Comparison of ENCODE assay signal across 9 mouse cellular contexts in genomic region chr6:72677079-72677478, GRCm38 (mm10).
DNase-seq lines count a peak whose midpoint lies in the region; ATAC-seq and TF ChIP-seq lines count a peak whose summit lies in the region.
"Had no signal": no experiment of that assay in that cellular context is flagged by ENCODE, and none has a peak within 500 bp of the region (broad histone marks: within the 10 kb centered on the region; RNA-seq: fewer than 3 reads in every experiment).

No protein-coding gene starts in this region.

- TF ChIP-seq CTCF in lung, embryonic 14.5 days (IDR thresholded peaks at IDR 0.05; ENCODE audit: low read depth): no peak

- no peaks in the 10 kb centered on the region for H3K36me3 ChIP-seq in lung, embryonic 14.5 days (ENCODE audit: insufficient read depth)
- no peaks in the 10 kb centered on the region for H3K36me3 ChIP-seq in forebrain, embryonic 14.5 days (ENCODE audit: control insufficient read depth, insufficient read depth, low read length)
- H3K36me3 ChIP-seq in limb, embryonic 14.5 days (ENCODE audit: control insufficient read depth, insufficient read depth, low read length): no peaks in the 10 kb centered on the region
- no peaks in the 10 kb centered on the region for H3K36me3 ChIP-seq in stomach, embryonic 16.5 days (ENCODE audit: control insufficient read depth, insufficient read depth, low read length)

- DNase-seq in lung, embryonic 14.5 days: peak; percentile 80
- DNase-seq in lung, postnatal 25 days (ENCODE audit: low spot score): no peak
- no peak for DNase-seq in forebrain, embryonic 14.5 days (ENCODE audit: low spot score)
- peak; percentile 64 for DNase-seq in limb, embryonic 14.5 days (ENCODE audit: low spot score)
- DNase-seq in left cerebral cortex, postnatal 36 days (ENCODE audit: low spot score in 2 of 2): no peak
- DNase-seq in kidney, adult 11 months: no peak
- DNase-seq: adrenal gland, postnatal 36 days had no signal

- TF ChIP-seq POLR2A in limb, embryonic 14.5 days (IDR thresholded peaks at IDR 0.05; ENCODE audit: borderline replicate concordance, extremely low read depth, insufficient read depth, insufficient read length): no peak

- peaks cover 36% of the 10 kb centered on the region for H3K4me1 ChIP-seq in lung, embryonic 14.5 days (ENCODE audit: insufficient read depth)
- H3K4me1 ChIP-seq in forebrain, embryonic 14.5 days (ENCODE audit: control insufficient read depth, insufficient read depth, low read length): peaks cover 25% of the 10 kb centered on the region
- H3K4me1 ChIP-seq in limb, embryonic 14.5 days (ENCODE audit: control insufficient read depth, insufficient read depth, low read length): peaks cover 67% of the 10 kb centered on the region
- H3K4me1 ChIP-seq in stomach, embryonic 16.5 days (ENCODE audit: control insufficient read depth, insufficient read depth, low read length): peaks cover 64% of the 10 kb centered on the region

- WGBS in lung, embryonic 14.5 days: 16% methylated on average over 10 of the region's 10 CpGs
- WGBS in forebrain, embryonic 14.5 days: 9% methylated on average over 10 of the region's 10 CpGs
- WGBS in limb, embryonic 14.5 days: 5% methylated on average over 10 of the region's 10 CpGs
- WGBS in stomach, embryonic 16.5 days: 9% methylated on average over 10 of the region's 10 CpGs

- no peaks in the 10 kb centered on the region for H3K27me3 ChIP-seq in lung, embryonic 14.5 days (ENCODE audit: insufficient read depth, low read length)
- no peaks in the 10 kb centered on the region for H3K27me3 ChIP-seq in forebrain, embryonic 14.5 days (replicated peaks; ENCODE audit: control insufficient read depth, insufficient read depth, low read length)
- H3K27me3 ChIP-seq in limb, embryonic 14.5 days (ENCODE audit: control insufficient read depth, insufficient read depth, low read length): no peaks in the 10 kb centered on the region
- H3K27me3 ChIP-seq in stomach, embryonic 16.5 days (ENCODE audit: control insufficient read depth, insufficient read depth, low read length): no peaks in the 10 kb centered on the region

- ATAC-seq in lung, embryonic 14.5 days (ENCODE audit: insufficient read depth): peak; percentile 70
- peak; percentile 1 for ATAC-seq in forebrain, embryonic 14.5 days
- ATAC-seq in limb, embryonic 14.5 days (ENCODE audit: low FRiP score, low read depth): peak; percentile 31; the same call in 1 of the 2 replicates
- peak; percentile 63; the same call in 1 of the 2 replicates for ATAC-seq in stomach, embryonic 16.5 days (ENCODE audit: insufficient read depth, low FRiP score)

- peak overlapping the region; percentile 30 for H3K4me3 ChIP-seq in lung, embryonic 14.5 days (ENCODE audit: low read depth, low read length)
- H3K4me3 ChIP-seq in forebrain, embryonic 14.5 days (ENCODE audit: low read depth, low read length): peak overlapping the region; percentile 9; the same call in 1 of the 2 replicates
- H3K4me3 ChIP-seq in limb, embryonic 14.5 days (replicated peaks; ENCODE audit: low read length): peak overlapping the region; percentile 27
- peak overlapping the region; percentile 37 for H3K4me3 ChIP-seq in stomach, embryonic 16.5 days (replicated peaks; ENCODE audit: low read length)

- intact Hi-C loops in left cerebral cortex, postnatal 36 days (cut with DNase I): loop anchor here (5.0 kb wide), 1 partner anchor 65 kb away; no protein-coding TSS in a partner anchor

- H3K9ac ChIP-seq in lung, embryonic 14.5 days: peak overlapping the region; percentile 27; the same call in 1 of the 2 replicates
- peak overlapping the region; percentile 57 for H3K9ac ChIP-seq in forebrain, embryonic 14.5 days (ENCODE audit: low read length)
- peak overlapping the region; percentile 38 for H3K9ac ChIP-seq in limb, embryonic 14.5 days (ENCODE audit: low read depth, low read length, severe bottlenecking)
- H3K9ac ChIP-seq in stomach, embryonic 16.5 days (ENCODE audit: low read length): peak overlapping the region; percentile 62

- H3K27ac ChIP-seq in lung, embryonic 14.5 days (ENCODE audit: low read depth): peak overlapping the region; percentile 98
- no peak overlapping the region for H3K27ac ChIP-seq in forebrain, embryonic 14.5 days (ENCODE audit: low read depth, low read length)
- peak overlapping the region; percentile 88 for H3K27ac ChIP-seq in limb, embryonic 14.5 days (replicated peaks; ENCODE audit: low read depth, low read length)
- peak overlapping the region; percentile 98 for H3K27ac ChIP-seq in stomach, embryonic 16.5 days (ENCODE audit: low read length)
- H3K27ac ChIP-seq: macrophage had no signal

- peak overlapping the region; percentile 65 for H3K4me2 ChIP-seq in lung, embryonic 14.5 days
- H3K4me2 ChIP-seq in forebrain, embryonic 14.5 days (ENCODE audit: low read length): peak overlapping the region; percentile 46
- H3K4me2 ChIP-seq in limb, embryonic 14.5 days (replicated peaks; ENCODE audit: low read depth, low read length, severe bottlenecking): peak overlapping the region; percentile 47
- H3K4me2 ChIP-seq in stomach, embryonic 16.5 days (ENCODE audit: low read depth, low read length): peak overlapping the region; percentile 57

- no peaks in the 10 kb centered on the region for H3K9me3 ChIP-seq in lung, embryonic 14.5 days (ENCODE audit: low read depth, low read length)
- no peaks in the 10 kb centered on the region for H3K9me3 ChIP-seq in forebrain, embryonic 14.5 days (replicated peaks; ENCODE audit: control insufficient read depth, low read length)
- no peaks in the 10 kb centered on the region for H3K9me3 ChIP-seq in limb, embryonic 14.5 days (ENCODE audit: control insufficient read depth, low read length)
- no peaks in the 10 kb centered on the region for H3K9me3 ChIP-seq in stomach, embryonic 16.5 days (replicated peaks; ENCODE audit: control insufficient read depth, low read length)

Comparison
In these comparisons a context has a peak if more than half of its experiments do, and no peak if none do; other contexts are left out.
1. DNase-seq: peak in lung, embryonic 14.5 days (single experiment) and limb, embryonic 14.5 days (single experiment); none in lung, postnatal 25 days (single experiment), forebrain, embryonic 14.5 days (single experiment), left cerebral cortex, postnatal 36 days (0 of 2) and kidney, adult 11 months (single experiment).
2. ATAC-seq: peak in every context shown above with its lines; median percentile 70 in lung, embryonic 14.5 days; 63 in stomach, embryonic 16.5 days; 31 in limb, embryonic 14.5 days; 1 in forebrain, embryonic 14.5 days.
3. Peak in every context shown above with its lines, with median percentiles within 50 percentile points of each other: H3K4me2 ChIP-seq, H3K4me3 ChIP-seq and H3K9ac ChIP-seq.